Comparison of ENCODE assay signal across 10 mouse cellular contexts in the genomic region with DNA sequence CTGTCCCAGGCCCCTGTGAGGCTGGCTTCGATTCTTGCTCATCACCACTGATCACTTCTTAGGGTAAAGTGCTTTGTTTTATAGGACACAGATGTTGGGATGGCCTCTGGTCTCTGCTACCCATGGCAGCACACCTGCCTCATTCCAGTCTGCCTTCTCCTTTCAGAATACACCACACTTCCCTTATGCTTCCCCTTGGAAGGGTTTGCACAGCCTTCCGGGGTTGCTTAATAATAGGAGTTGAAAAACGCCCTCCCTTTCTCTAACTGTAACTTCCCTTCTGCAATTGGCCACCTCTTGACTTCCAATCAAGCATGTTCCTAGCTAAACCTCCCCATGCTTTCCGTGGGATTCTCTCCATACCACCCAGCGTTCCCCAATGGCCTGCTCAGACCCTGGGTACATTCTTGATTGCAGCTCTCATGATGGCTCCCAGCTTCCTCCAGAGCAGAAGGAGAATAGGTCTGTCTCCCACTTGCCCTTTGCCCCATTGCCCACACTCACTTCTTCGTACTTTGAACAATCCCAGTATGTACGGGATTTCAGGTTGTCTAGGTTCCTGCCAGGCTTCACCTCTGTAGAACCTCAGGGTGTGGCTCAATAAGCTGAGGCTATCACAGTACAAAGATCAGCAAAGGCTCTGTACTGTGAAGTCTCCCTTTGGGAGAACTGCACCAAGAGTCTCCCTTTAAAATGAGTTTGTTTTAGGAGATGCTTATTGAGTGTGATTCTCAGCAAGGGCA.
DNase-seq lines count a peak whose midpoint lies in the region; ATAC-seq and TF ChIP-seq lines count a peak whose summit lies in the region.
"Had no signal": no experiment of that assay in that cellular context is flagged by ENCODE, and none has a peak within 500 bp of the region (broad histone marks: within the 10 kb centered on the region; RNA-seq: fewer than 3 reads in every experiment).

No protein-coding gene starts in this region.

- DNase-seq in heart, embryonic 10.5 days (ENCODE audit: low spot score): no peak
- DNase-seq in heart, adult 9 months (ENCODE audit: low spot score in 2 of 2): no peak
- DNase-seq in lung, postnatal 10 days: no peak
- DNase-seq in kidney, postnatal 36 days: peak; percentile 41 to 65
- DNase-seq in stomach, postnatal 0 days (ENCODE audit: low spot score): peak; percentile 36
- DNase-seq in urinary bladder, postnatal 14 days (ENCODE audit: low spot score): no peak
- no peak for DNase-seq in cerebellum, postnatal 4 days (ENCODE audit: low spot score in 2 of 2)
- DNase-seq: cerebellum, adult 9-10 months had no signal

- TF ChIP-seq EP300 in stomach, postnatal 0 days (optimal IDR thresholded peaks at IDR 0.05): no peak

- ATAC-seq in lung, embryonic 16.5 days (ENCODE audit: low read depth): no peak
- ATAC-seq in stomach, postnatal 0 days (ENCODE audit: low FRiP score, low TSS enrichment): peak; percentile 75

- H3K27me3 ChIP-seq in heart, embryonic 10.5 days (ENCODE audit: insufficient read depth, poor library complexity, severe bottlenecking): no peaks in the 10 kb centered on the region
- no peaks in the 10 kb centered on the region for H3K27me3 ChIP-seq in lung, embryonic 16.5 days (ENCODE audit: control insufficient read depth, insufficient read depth, low read depth, low read length)
- no peaks in the 10 kb centered on the region for H3K27me3 ChIP-seq in stomach, postnatal 0 days (ENCODE audit: control insufficient read depth, insufficient read depth, low read length)

- TF ChIP-seq CTCF in stomach, postnatal 0 days (IDR thresholded peaks at IDR 0.05; ENCODE audit: low read depth): no peak

- H3K36me3 ChIP-seq in heart, embryonic 10.5 days: no peaks in the 10 kb centered on the region
- no peaks in the 10 kb centered on the region for H3K36me3 ChIP-seq in lung, embryonic 16.5 days (ENCODE audit: control insufficient read depth, insufficient read depth, low read length)
- H3K36me3 ChIP-seq in stomach, postnatal 0 days (ENCODE audit: control insufficient read depth, insufficient read depth, low read length): no peaks in the 10 kb centered on the region

- 89% methylated on average over 7 of the region's 7 CpGs for WGBS in heart, embryonic 10.5 days
- 76% methylated on average over 7 of the region's 7 CpGs for WGBS in lung, embryonic 16.5 days
- 75% methylated on average over 7 of the region's 7 CpGs for WGBS in stomach, postnatal 0 days

- no peak overlapping the region for H3K9ac ChIP-seq in lung, embryonic 16.5 days (ENCODE audit: low read length)
- H3K9ac ChIP-seq in stomach, postnatal 0 days (ENCODE audit: low read length): no peak overlapping the region

- peaks cover 28% of the 10 kb centered on the region for H3K4me1 ChIP-seq in heart, embryonic 10.5 days
- peaks cover 3% of the 10 kb centered on the region for H3K4me1 ChIP-seq in lung, embryonic 16.5 days (replicated peaks; ENCODE audit: control insufficient read depth, insufficient read depth, low read length)
- no peaks in the 10 kb centered on the region for H3K4me1 ChIP-seq in stomach, postnatal 0 days (replicated peaks; ENCODE audit: control insufficient read depth, insufficient read depth)

- H3K4me3 ChIP-seq in heart, embryonic 10.5 days: no peak overlapping the region
- H3K4me3 ChIP-seq in lung, embryonic 16.5 days (ENCODE audit: low read length): no peak overlapping the region
- H3K4me3 ChIP-seq in stomach, postnatal 0 days (ENCODE audit: low read depth, low read length): no peak overlapping the region
- H3K4me3 ChIP-seq: layer of hippocampus, adult 2 months had no signal

- H3K27ac ChIP-seq in heart, embryonic 10.5 days: peak overlapping the region; percentile 81
- H3K27ac ChIP-seq in lung, embryonic 16.5 days (ENCODE audit: low read length): peak overlapping the region; percentile 70
- peak overlapping the region; percentile 1 for H3K27ac ChIP-seq in stomach, postnatal 0 days (replicated peaks)
- H3K27ac ChIP-seq: layer of hippocampus, adult 2 months had no signal

- no peak overlapping the region for H3K4me2 ChIP-seq in lung, embryonic 16.5 days (ENCODE audit: low read depth, low read length)
- H3K4me2 ChIP-seq in stomach, postnatal 0 days (replicated peaks; ENCODE audit: low read depth): no peak overlapping the region

- H3K9me3 ChIP-seq in heart, embryonic 10.5 days: no peaks in the 10 kb centered on the region
- no peaks in the 10 kb centered on the region for H3K9me3 ChIP-seq in lung, embryonic 16.5 days (ENCODE audit: control insufficient read depth, low read length)
- no peaks in the 10 kb centered on the region for H3K9me3 ChIP-seq in stomach, postnatal 0 days (ENCODE audit: control insufficient read depth, low read length)

Comparison
In these comparisons a context has a peak if more than half of its experiments do, and no peak if none do; other contexts are left out.
1. DNase-seq: peak in kidney, postnatal 36 days (2 of 2) and stomach, postnatal 0 days (single experiment); none in heart, embryonic 10.5 days (single experiment), heart, adult 9 months (0 of 2), lung, postnatal 10 days (single experiment), urinary bladder, postnatal 14 days (single experiment) and cerebellum, postnatal 4 days (0 of 2).
2. H3K27ac ChIP-seq: peak in every context shown above with its lines; median percentile 81 in heart, embryonic 10.5 days; 70 in lung, embryonic 16.5 days; 1 in stomach, postnatal 0 days.